Mouse (Mus musculus) stomach, postnatal 0 days (tissue): ENCODE results near the gene Plcl2. TPM values are rescaled to one million over a fixed set of nuclear protein-coding genes. Genes with fewer than 3 reads are reported as not detected.

ENCODE experiments used
- ATAC-seq: fragments of 200-750 bp; cut with Nextera tagmentation; 2 replicates; pipeline ENCODE4 v1.8.0; 2017; ENCODE audit not compliant: low FRiP score, low TSS enrichment
- DNase-seq: peaks from one replicate; pipeline ENCODE4 v3.0.0-alpha.2; 2016; ENCODE audit warnings: low spot score
- H3K27ac ChIP-seq: fragments of 300-500 bp; sonication (generic); replicated peaks from 2 replicates; pipeline ENCODE4 v1.5.1; 2014; ENCODE audit warnings: mild to moderate bottlenecking, control low read depth
- H3K27me3 ChIP-seq: fragments of 300-500 bp; sonication (generic); 2 replicates; pipeline ENCODE4 v1.6.1; 2014; ENCODE audit warnings: low read length; ENCODE audit not compliant: control insufficient read depth, insufficient read depth
- H3K36me3 ChIP-seq: fragments of 300-500 bp; sonication (generic); 2 replicates; pipeline ENCODE4 v1.6.1; 2014; ENCODE audit warnings: low read length, mixed read lengths; ENCODE audit not compliant: control insufficient read depth, insufficient read depth
- H3K4me1 ChIP-seq: fragments of 300-500 bp; sonication (generic); replicated peaks from 2 replicates; pipeline ENCODE4 v1.6.1; 2014; ENCODE audit warnings: antibody characterized with exemption; ENCODE audit not compliant: control insufficient read depth, insufficient read depth
- H3K4me2 ChIP-seq: fragments of 300-500 bp; sonication (generic); replicated peaks from 2 replicates; pipeline ENCODE4 v1.6.1; 2014; ENCODE audit warnings: low read depth, mild to moderate bottlenecking, control low read depth, moderate library complexity
- H3K4me3 ChIP-seq: fragments of 300-500 bp; sonication (generic); 2 replicates; pipeline ENCODE4 v1.5.1; 2014; ENCODE audit warnings: low read depth, low read length, control low read depth
- H3K9ac ChIP-seq: fragments of 300-500 bp; sonication (generic); 2 replicates; pipeline ENCODE4 v1.6.1; 2014; ENCODE audit warnings: mild to moderate bottlenecking, low read length, control low read depth, mixed read lengths
- H3K9me3 ChIP-seq: fragments of 300-500 bp; sonication (generic); 2 replicates; pipeline ENCODE4 v1.6.1; 2016; ENCODE audit warnings: low read length; ENCODE audit not compliant: control insufficient read depth
- CTCF ChIP-seq: IDR thresholded peaks from 2 replicates; pipeline ENCODE4 v1.5.1; 2016; ENCODE audit warnings: antibody characterized with exemption, low read depth, mild to moderate bottlenecking, moderate library complexity
- EP300 ChIP-seq: optimal IDR thresholded peaks from 2 replicates; pipeline ENCODE3; 2016; ENCODE audit warnings: antibody characterized with exemption
- WGBS: fragments of 180-500 bp; shearing (Covaris S2); extraction: QIAGEN DNeasy Blood & Tissue Kit; methylation state at CpG from one replicate; pipeline ENCODE4 v1.1.7; 2014; 5-methylcytosine and 5-hydroxymethylcytosine counted together
- polyA plus RNA-seq: library from polyadenylated mRNA; unstranded; fragments of >200 nt; fragmentation: Nextera tagmentation; extraction: Ambion mirVana; gene quantifications from 2 replicates; pipeline ENCODE4 v1.2.1, GENCODE M21; 2015

Gene Plcl2
- polyA plus RNA-seq, 1 experiment from 2014 or later = 2.3 TPM

- no peaks in the 10 kb centered on the region for H3K36me3 ChIP-seq
Observed at GRCm38 (mm10) chr17:50515926-50516325, 6.7 kb downstream of the Plcl2 start.

GRCm38 (mm10) chr17:50517781-50518415 is 8.7 kb downstream of the Plcl2 start:
- Histone ChIP-seq H3K9ac (no peak overlapping the region), H3K27ac (no peak overlapping the region), H3K36me3 (no peaks in the 10 kb centered on the region), H3K4me3 (no peak overlapping the region), H3K9me3 (no peaks in the 10 kb centered on the region), H3K4me1 (no peaks in the 10 kb centered on the region), H3K27me3 (no peaks in the 10 kb centered on the region), H3K4me2 (no peak overlapping the region)
- ATAC-seq (no peak), DNase-seq (no peak)
- no peak for TF ChIP-seq CTCF
- TF ChIP-seq EP300 = no peak
- WGBS = 58% methylated on average over 6 of the region's 6 CpGs

More at GRCm38 (mm10) chr17:50515926-50516325, 6.7 kb downstream of the Plcl2 start:
- no peaks in the 10 kb centered on the region for H3K9me3 ChIP-seq
- 62% methylated on average over 4 of the region's 4 CpGs for WGBS
- ATAC-seq (no peak), DNase-seq (no peak)
- no peak overlapping the region for H3K27ac ChIP-seq
- no peak overlapping the region for H3K4me3 ChIP-seq
- no peak overlapping the region for H3K4me2 ChIP-seq
- H3K27me3 ChIP-seq = no peaks in the 10 kb centered on the region
- H3K4me1 ChIP-seq = no peaks in the 10 kb centered on the region
- TF ChIP-seq CTCF (no peak), EP300 (no peak)
- no peak overlapping the region for H3K9ac ChIP-seq

- Histone ChIP-seq H3K27me3 (no peaks in the 10 kb centered on the region), H3K4me3 (no peak overlapping the region), H3K27ac (no peak overlapping the region), H3K4me2 (no peak overlapping the region), H3K9ac (no peak overlapping the region), H3K4me1 (no peaks in the 10 kb centered on the region), H3K9me3 (no peaks in the 10 kb centered on the region), H3K36me3 (no peaks in the 10 kb centered on the region)
- ATAC-seq (no peak), DNase-seq (no peak)
- TF ChIP-seq CTCF = no peak
- TF ChIP-seq EP300 = no peak
- 45% methylated on average over 5 of the region's 5 CpGs for WGBS
Observed at GRCm38 (mm10) chr17:50519588-50519987, 10.4 kb downstream of the Plcl2 start.

- no peaks in the 10 kb centered on the region for H3K9me3 ChIP-seq
- H3K4me2 ChIP-seq = no peak overlapping the region
- H3K27ac ChIP-seq = no peak overlapping the region
- H3K36me3 ChIP-seq = no peaks in the 10 kb centered on the region
- DNase-seq = no peak
- no peak overlapping the region for H3K9ac ChIP-seq
- H3K4me3 ChIP-seq = no peak overlapping the region
- 76% methylated on average over 5 of the region's 5 CpGs for WGBS
- TF ChIP-seq CTCF (no peak), EP300 (no peak)
- H3K27me3 ChIP-seq = no peaks in the 10 kb centered on the region
- ATAC-seq = no peak
- H3K4me1 ChIP-seq = no peaks in the 10 kb centered on the region
Observed at GRCm38 (mm10) chr17:50522473-50523083, 13.4 kb downstream of the Plcl2 start.

- Histone ChIP-seq H3K9me3 (no peaks in the 10 kb centered on the region), H3K4me1 (no peaks in the 10 kb centered on the region), H3K4me2 (no peak overlapping the region), H3K36me3 (no peaks in the 10 kb centered on the region), H3K27me3 (no peaks in the 10 kb centered on the region), H3K9ac (no peak overlapping the region), H3K27ac (no peak overlapping the region), H3K4me3 (no peak overlapping the region)
- TF ChIP-seq EP300 (no peak), CTCF (no peak)
- no peak for ATAC-seq
- no peak for DNase-seq
- WGBS = 71% methylated on average over 6 of the region's 6 CpGs
Observed at GRCm38 (mm10) chr17:50524970-50525369, 15.8 kb downstream of the Plcl2 start.

- H3K27me3 ChIP-seq = no peaks in the 10 kb centered on the region
- no peak for ATAC-seq
- no peak overlapping the region for H3K27ac ChIP-seq
- no peaks in the 10 kb centered on the region for H3K9me3 ChIP-seq
- WGBS = 52% methylated on average over 2 of the region's 2 CpGs
- no peak overlapping the region for H3K4me3 ChIP-seq
- no peak for DNase-seq
- no peak overlapping the region for H3K4me2 ChIP-seq
- no peak for TF ChIP-seq CTCF
- no peak for TF ChIP-seq EP300
- no peaks in the 10 kb centered on the region for H3K36me3 ChIP-seq
- H3K4me1 ChIP-seq = no peaks in the 10 kb centered on the region
- H3K9ac ChIP-seq = no peak overlapping the region
Observed at GRCm38 (mm10) chr17:50525821-50526220, 16.6 kb downstream of the Plcl2 start.
